Mouse (Mus musculus): ENCODE measurements around the gene Cyth3. TPM values are rescaled to one million over a fixed set of nuclear protein-coding genes. Genes with fewer than 3 reads are reported as not detected.
A peak's percentile ranks its signal among the peaks of the same experiment; 100 is the strongest.

The Cyth3 gene
- polyA plus RNA-seq, 1 experiment from 2014 or later: 51.6 TPM

- Histone ChIP-seq H3K27me3 (replicated peaks; ENCODE audit: control insufficient read depth, insufficient read depth, low read length) (no peaks in the 10 kb centered on the region), H3K4me1 (replicated peaks; ENCODE audit: control insufficient read depth, insufficient read depth, low read length) (peaks cover 55% of the 10 kb centered on the region), H3K4me3 (ENCODE audit: low read depth, low read length) (no peak overlapping the region), H3K9me3 (ENCODE audit: control insufficient read depth, low read length) (no peaks in the 10 kb centered on the region), H3K36me3 (ENCODE audit: control insufficient read depth, insufficient read depth, low read length) (no peaks in the 10 kb centered on the region), H3K9ac (ENCODE audit: low read length) (0 out of 2 replicates have a peak overlapping the region, but pooled peaks have one; percentile 11), H3K27ac (ENCODE audit: low read depth) (peak overlapping the region; percentile 81), H3K4me2 (ENCODE audit: low read length) (no peak overlapping the region)
- WGBS: 64% methylated on average over 4 of the region's 4 CpGs
- ATAC-seq (replicated peaks; ENCODE audit: low FRiP score, low TSS enrichment, low read depth) (no peak), DNase-seq (ENCODE audit: low spot score) (no peak)
Observed at GRCm38 (mm10) chr5:143655511-143655943, 33.3 kb downstream of the Cyth3 start.

GRCm38 (mm10) chr5:143656708-143657245 is 34.5 kb downstream of the Cyth3 start:
- Histone ChIP-seq H3K9me3 (ENCODE audit: control insufficient read depth, low read length) (no peaks in the 10 kb centered on the region), H3K27ac (ENCODE audit: low read depth) (peak overlapping the region; percentile 54), H3K36me3 (ENCODE audit: control insufficient read depth, insufficient read depth, low read length) (no peaks in the 10 kb centered on the region), H3K4me2 (ENCODE audit: low read length) (no peak overlapping the region), H3K27me3 (replicated peaks; ENCODE audit: control insufficient read depth, insufficient read depth, low read length) (no peaks in the 10 kb centered on the region), H3K9ac (ENCODE audit: low read length) (no peak overlapping the region), H3K4me3 (ENCODE audit: low read depth, low read length) (no peak overlapping the region), H3K4me1 (replicated peaks; ENCODE audit: control insufficient read depth, insufficient read depth, low read length) (peaks cover 55% of the 10 kb centered on the region)
- WGBS: 37% methylated on average over 2 of the region's 2 CpGs
- DNase-seq (ENCODE audit: low spot score) (peak; percentile 58), ATAC-seq (replicated peaks; ENCODE audit: low FRiP score, low TSS enrichment, low read depth) (no peak; the same call in 1 of the 2 replicates)

GRCm38 (mm10) chr5:143659021-143659523 is 36.8 kb downstream of the Cyth3 start:
- no peak for ATAC-seq (replicated peaks; ENCODE audit: low FRiP score, low TSS enrichment, low read depth)
- H3K4me2 ChIP-seq (ENCODE audit: low read length): no peak overlapping the region
- H3K4me3 ChIP-seq (ENCODE audit: low read depth, low read length): no peak overlapping the region
- no peak for DNase-seq (ENCODE audit: low spot score)
- H3K27me3 ChIP-seq (replicated peaks; ENCODE audit: control insufficient read depth, insufficient read depth, low read length): no peaks in the 10 kb centered on the region
- H3K9ac ChIP-seq (ENCODE audit: low read length): no peak overlapping the region
- no peaks in the 10 kb centered on the region for H3K36me3 ChIP-seq (ENCODE audit: control insufficient read depth, insufficient read depth, low read length)
- H3K4me1 ChIP-seq (replicated peaks; ENCODE audit: control insufficient read depth, insufficient read depth, low read length): peaks cover 61% of the 10 kb centered on the region
- H3K27ac ChIP-seq (ENCODE audit: low read depth): no peak overlapping the region
- WGBS: 85% methylated on average over 8 of the region's 8 CpGs
- no peaks in the 10 kb centered on the region for H3K9me3 ChIP-seq (ENCODE audit: control insufficient read depth, low read length)

- no peak for DNase-seq (ENCODE audit: low spot score)
- H3K4me1 ChIP-seq (replicated peaks; ENCODE audit: control insufficient read depth, insufficient read depth, low read length): peaks cover 26% of the 10 kb centered on the region
- H3K27me3 ChIP-seq (replicated peaks; ENCODE audit: control insufficient read depth, insufficient read depth, low read length): no peaks in the 10 kb centered on the region
- 0 out of 2 replicates have a peak, but pooled peaks have one; percentile 40 for ATAC-seq (replicated peaks; ENCODE audit: low FRiP score, low TSS enrichment, low read depth)
- WGBS: 56% methylated on average over 7 of the region's 7 CpGs
- no peak overlapping the region for H3K4me2 ChIP-seq (ENCODE audit: low read length)
- no peaks in the 10 kb centered on the region for H3K9me3 ChIP-seq (ENCODE audit: control insufficient read depth, low read length)
- no peak overlapping the region for H3K9ac ChIP-seq (ENCODE audit: low read length)
- no peak overlapping the region for H3K4me3 ChIP-seq (ENCODE audit: low read depth, low read length)
- no peak overlapping the region for H3K27ac ChIP-seq (ENCODE audit: low read depth)
- no peaks in the 10 kb centered on the region for H3K36me3 ChIP-seq (ENCODE audit: control insufficient read depth, insufficient read depth, low read length)
Observed at GRCm38 (mm10) chr5:143663074-143663687, 40.9 kb downstream of the Cyth3 start.

- ATAC-seq (replicated peaks; ENCODE audit: low FRiP score, low TSS enrichment, low read depth): no peak
Observed at GRCm38 (mm10) chr5:143665561-143665960, 43.3 kb downstream of the Cyth3 start.

GRCm38 (mm10) chr5:143666015-143666414 is 43.8 kb downstream of the Cyth3 start:
- Histone ChIP-seq H3K36me3 (ENCODE audit: control insufficient read depth, insufficient read depth, low read length) (no peaks in the 10 kb centered on the region), H3K9me3 (ENCODE audit: control insufficient read depth, low read length) (no peaks in the 10 kb centered on the region), H3K4me3 (ENCODE audit: low read depth, low read length) (no peak overlapping the region), H3K4me2 (ENCODE audit: low read length) (no peak overlapping the region), H3K27me3 (replicated peaks; ENCODE audit: control insufficient read depth, insufficient read depth, low read length) (no peaks in the 10 kb centered on the region), H3K9ac (ENCODE audit: low read length) (no peak overlapping the region), H3K4me1 (replicated peaks; ENCODE audit: control insufficient read depth, insufficient read depth, low read length) (peaks cover 21% of the 10 kb centered on the region), H3K27ac (ENCODE audit: low read depth) (no peak overlapping the region)
- no peak for DNase-seq (ENCODE audit: low spot score)
- ATAC-seq (replicated peaks; ENCODE audit: low FRiP score, low TSS enrichment, low read depth): no peak
- WGBS: 95% methylated on average over 1 of the region's 1 CpGs

More at GRCm38 (mm10) chr5:143665561-143665960, 43.3 kb downstream of the Cyth3 start:
- Histone ChIP-seq H3K4me3 (ENCODE audit: low read depth, low read length) (no peak overlapping the region), H3K27me3 (replicated peaks; ENCODE audit: control insufficient read depth, insufficient read depth, low read length) (no peaks in the 10 kb centered on the region), H3K36me3 (ENCODE audit: control insufficient read depth, insufficient read depth, low read length) (no peaks in the 10 kb centered on the region), H3K4me1 (replicated peaks; ENCODE audit: control insufficient read depth, insufficient read depth, low read length) (peaks cover 21% of the 10 kb centered on the region), H3K27ac (ENCODE audit: low read depth) (no peak overlapping the region), H3K9ac (ENCODE audit: low read length) (no peak overlapping the region), H3K4me2 (ENCODE audit: low read length) (no peak overlapping the region), H3K9me3 (ENCODE audit: control insufficient read depth, low read length) (no peaks in the 10 kb centered on the region)
- no peak for DNase-seq (ENCODE audit: low spot score)
- WGBS: 79% methylated on average over 2 of the region's 2 CpGs

GRCm38 (mm10) chr5:143668884-143669283 is 46.6 kb downstream of the Cyth3 start:
- no peaks in the 10 kb centered on the region for H3K27me3 ChIP-seq (replicated peaks; ENCODE audit: control insufficient read depth, insufficient read depth, low read length)
- H3K4me2 ChIP-seq (ENCODE audit: low read length): no peak overlapping the region
- no peak for ATAC-seq (replicated peaks; ENCODE audit: low FRiP score, low TSS enrichment, low read depth)
- H3K9me3 ChIP-seq (ENCODE audit: control insufficient read depth, low read length): no peaks in the 10 kb centered on the region
- H3K4me3 ChIP-seq (ENCODE audit: low read depth, low read length): no peak overlapping the region
- no peak for DNase-seq (ENCODE audit: low spot score)
- peaks cover 9% of the 10 kb centered on the region for H3K4me1 ChIP-seq (replicated peaks; ENCODE audit: control insufficient read depth, insufficient read depth, low read length)
- no peaks in the 10 kb centered on the region for H3K36me3 ChIP-seq (ENCODE audit: control insufficient read depth, insufficient read depth, low read length)
- H3K27ac ChIP-seq (ENCODE audit: low read depth): no peak overlapping the region
- WGBS: 65% methylated on average over 2 of the region's 2 CpGs
- no peak overlapping the region for H3K9ac ChIP-seq (ENCODE audit: low read length)

- H3K9ac ChIP-seq (ENCODE audit: low read length): no peak overlapping the region
- peaks cover 8% of the 10 kb centered on the region; the same call in 1 of the 2 replicates for H3K4me1 ChIP-seq (replicated peaks; ENCODE audit: control insufficient read depth, insufficient read depth, low read length)
- no peak overlapping the region for H3K4me2 ChIP-seq (ENCODE audit: low read length)
- peak overlapping the region; percentile 43; the same call in 1 of the 2 replicates for H3K27ac ChIP-seq (ENCODE audit: low read depth)
- DNase-seq (ENCODE audit: low spot score): no peak
- H3K9me3 ChIP-seq (ENCODE audit: control insufficient read depth, low read length): no peaks in the 10 kb centered on the region
- WGBS: 34% methylated on average over 2 of the region's 2 CpGs
- H3K27me3 ChIP-seq (replicated peaks; ENCODE audit: control insufficient read depth, insufficient read depth, low read length): no peaks in the 10 kb centered on the region
- no peak overlapping the region for H3K4me3 ChIP-seq (ENCODE audit: low read depth, low read length)
- no peak for ATAC-seq (replicated peaks; ENCODE audit: low FRiP score, low TSS enrichment, low read depth)
- H3K36me3 ChIP-seq (ENCODE audit: control insufficient read depth, insufficient read depth, low read length): no peaks in the 10 kb centered on the region
Observed at GRCm38 (mm10) chr5:143669393-143669792, 47.1 kb downstream of the Cyth3 start.
